Mouse (Mus musculus) urinary bladder, postnatal 0 days (tissue): Measurements from ENCODE around the gene Vmn1r75. TPM values are rescaled to one million over a fixed set of nuclear protein-coding genes. Genes with fewer than 3 reads are reported as not detected.

ENCODE experiments used
- polyA plus RNA-seq: library from polyadenylated mRNA; unstranded; fragments of >200 nt; fragmentation: Nextera tagmentation; extraction: Ambion mirVana; gene quantifications from 2 replicates; pipeline ENCODE4 v1.2.1, GENCODE M21; 2015

Gene Vmn1r75
- not detected in 2 replicates for polyA plus RNA-seq

DNA sequence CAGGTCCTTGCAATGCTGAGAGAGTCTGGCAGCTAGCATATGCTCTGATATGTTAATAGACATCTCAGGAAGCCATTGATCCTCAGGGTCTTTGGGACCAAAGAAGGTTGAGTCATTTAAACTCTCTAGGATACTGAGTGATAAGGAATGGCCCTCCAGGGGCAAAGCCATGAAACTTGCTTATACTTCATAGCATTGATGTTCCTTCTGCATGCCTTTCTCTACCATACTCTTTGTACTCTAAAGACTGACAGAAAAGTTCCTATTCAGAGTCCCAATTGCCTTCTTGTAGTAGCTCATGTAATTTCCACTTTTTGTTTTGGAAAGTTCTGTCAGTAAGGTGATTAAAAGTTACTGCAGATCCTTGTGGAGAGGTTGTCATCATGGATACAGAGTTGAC lies at the start of gene Vmn1r75:
Vmn1r75 (plus strand) TSS at position 301 of the 400 bp plus-strand sequence.

DNA sequence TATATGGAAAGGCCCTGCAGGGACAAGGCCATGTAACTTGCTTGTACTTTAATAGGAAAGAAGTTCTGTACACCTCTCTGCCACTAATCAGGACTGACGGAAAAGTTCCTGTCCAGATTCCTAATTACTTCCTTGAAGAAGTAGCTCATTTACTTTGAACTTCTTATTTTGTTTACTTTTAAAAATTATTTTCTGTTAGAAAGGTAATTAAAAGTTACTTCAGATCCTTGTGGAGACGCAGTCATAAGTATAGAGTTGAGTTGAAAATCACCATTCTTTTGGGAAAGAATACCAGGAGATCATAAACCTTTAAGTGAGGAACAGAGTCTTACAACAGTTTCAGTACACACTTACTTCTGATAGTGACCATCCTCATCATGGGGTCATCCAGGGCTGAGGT lies 40.8 kb upstream of the Vmn1r75 start, which contains the start of gene Vmn1r74:
Vmn1r74 (plus strand) TSS at position 301 of the 400 bp plus-strand sequence.

Other genes with a start within 250 kb of the Vmn1r75 start
- gene Vmn1r72, start 194.5 kb upstream of the Vmn1r75 start, polyA plus RNA-seq: not detected in 2 replicates
- gene Vmn1r73, start 144.4 kb upstream of the Vmn1r75 start, polyA plus RNA-seq: not detected in 2 replicates
- not detected in 2 replicates for gene Vmn1r74, start 40.6 kb upstream of the Vmn1r75 start, polyA plus RNA-seq
- gene Vmn1r76, start 63.6 kb downstream of the Vmn1r75 start, polyA plus RNA-seq: not detected in 2 replicates
- not detected in 2 replicates for gene Vmn1r77, start 162.1 kb downstream of the Vmn1r75 start, polyA plus RNA-seq